Mouse (Mus musculus) midbrain, postnatal 0 days (tissue): Measurements from ENCODE around the gene Gm10134. TPM values are rescaled to one million over a fixed set of nuclear protein-coding genes. Genes with fewer than 3 reads are reported as not detected.

Experiments
- ATAC-seq: fragments of 200-750 bp; cut with Nextera tagmentation; 2 replicates; pipeline ENCODE4 v1.8.0; 2017; ENCODE audit warnings: moderate number of reproducible peaks, mild to moderate bottlenecking, moderate TSS enrichment, moderate library complexity; ENCODE audit not compliant: low FRiP score
- DNase-seq: peaks from one replicate; pipeline ENCODE4 v3.0.0-alpha.2; 2015; ENCODE audit warnings: low spot score
- H3K27ac ChIP-seq: fragments of 300-500 bp; sonication (generic); 2 replicates; pipeline ENCODE4 v1.5.1; 2014; ENCODE audit warnings: low read depth, mild to moderate bottlenecking, low read length, mixed read lengths
- H3K27me3 ChIP-seq: fragments of 300-500 bp; sonication (generic); 2 replicates; pipeline ENCODE4 v1.6.1; 2014; ENCODE audit warnings: low read length, control low read depth, mixed read lengths; ENCODE audit not compliant: insufficient read depth
- H3K36me3 ChIP-seq: fragments of 300-500 bp; sonication (generic); 2 replicates; pipeline ENCODE4 v1.6.1; 2014; ENCODE audit warnings: low read length, control low read depth, mixed read lengths; ENCODE audit not compliant: insufficient read depth
- H3K4me1 ChIP-seq: fragments of 300-500 bp; sonication (generic); 2 replicates; pipeline ENCODE4 v1.6.1; 2014; ENCODE audit warnings: mild to moderate bottlenecking, control low read depth, antibody characterized with exemption, low read length, mixed read lengths; ENCODE audit not compliant: insufficient read depth
- H3K4me2 ChIP-seq: fragments of 300-500 bp; sonication (generic); 2 replicates; pipeline ENCODE4 v1.6.1; 2014; ENCODE audit warnings: low read depth, mild to moderate bottlenecking, low read length, mixed read lengths; ENCODE audit not compliant: poor library complexity, severe bottlenecking
- H3K4me3 ChIP-seq: fragments of 300-500 bp; sonication (generic); 2 replicates; pipeline ENCODE4 v1.5.1; 2014; ENCODE audit warnings: low read depth, mild to moderate bottlenecking, low read length, moderate library complexity
- H3K9ac ChIP-seq: fragments of 300-500 bp; sonication (generic); replicated peaks from 2 replicates; pipeline ENCODE4 v1.6.1; 2014; ENCODE audit warnings: mild to moderate bottlenecking, low read length, moderate library complexity, mixed read lengths; ENCODE audit not compliant: poor library complexity, severe bottlenecking
- H3K9me3 ChIP-seq: fragments of 300-500 bp; sonication (generic); 2 replicates; pipeline ENCODE4 v1.6.1; 2016; ENCODE audit warnings: low read length, control low read depth
- CTCF ChIP-seq: IDR thresholded peaks from 2 replicates; pipeline ENCODE4 v1.5.1; 2016; ENCODE audit warnings: antibody characterized with exemption, mild to moderate bottlenecking
- WGBS: fragments of 180-500 bp; shearing (Covaris S2); extraction: QIAGEN DNeasy Blood & Tissue Kit; methylation state at CpG from one replicate; pipeline ENCODE4 v1.1.7; 2014; 5-methylcytosine and 5-hydroxymethylcytosine counted together
- polyA plus RNA-seq: library from polyadenylated mRNA; unstranded; fragments of >200 nt; fragmentation: Nextera tagmentation; extraction: Ambion mirVana; gene quantifications from 2 replicates; pipeline ENCODE4 v1.2.1, GENCODE M21; 2015
- total RNA-seq: library from RNA; depleted of rRNA; stranded (reverse); fragments of >200 nt; gene quantifications from 2 replicates; pipeline ENCODE4 v1.2.3, GENCODE M21; 2014; rRNA removed

Gm10134 gene
- total and polyA plus RNA-seq, 2 experiments from 2014 or later = 3.6 TPM; not detected in 1

DNA sequence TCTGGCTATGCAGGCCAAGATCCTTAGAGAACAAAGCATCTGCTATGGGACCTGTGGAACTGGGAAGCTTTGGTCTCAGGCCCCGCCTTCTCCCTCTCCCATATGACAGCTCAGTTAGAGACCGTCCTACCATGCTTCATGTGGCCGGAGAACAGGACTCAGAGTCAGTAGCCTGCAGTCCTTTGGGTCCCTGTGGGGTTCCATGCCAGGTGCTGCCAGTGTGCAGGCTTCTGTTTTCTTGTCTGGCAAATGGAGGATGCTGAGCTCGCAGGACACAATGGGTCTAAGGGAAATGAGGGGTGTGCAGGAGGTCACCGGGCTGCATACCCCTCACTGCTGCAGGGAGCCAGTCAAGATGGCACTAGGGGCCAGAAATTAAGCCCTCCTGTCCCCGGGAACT lies 40.7 kb downstream of the Gm10134 start:
- Histone ChIP-seq H3K4me2 (no peak overlapping the region), H3K36me3 (peaks cover 88% of the 10 kb centered on the region), H3K4me3 (no peak overlapping the region), H3K27ac (no peak overlapping the region), H3K9me3 (no peaks in the 10 kb centered on the region), H3K9ac (no peak overlapping the region), H3K27me3 (no peaks in the 10 kb centered on the region), H3K4me1 (no peaks in the 10 kb centered on the region)
- no peak for TF ChIP-seq CTCF
- no peak for DNase-seq
- WGBS = 74% methylated on average over 6 of the region's 6 CpGs
- ATAC-seq = no peak

- Histone ChIP-seq H3K27ac (no peak overlapping the region), H3K36me3 (peaks cover 91% of the 10 kb centered on the region)
- WGBS = 59% methylated on average over 11 of the region's 11 CpGs
These were observed 41.6 kb downstream of the Gm10134 start for GRCm38 (mm10) chr2:28547237-28548172.

DNA sequence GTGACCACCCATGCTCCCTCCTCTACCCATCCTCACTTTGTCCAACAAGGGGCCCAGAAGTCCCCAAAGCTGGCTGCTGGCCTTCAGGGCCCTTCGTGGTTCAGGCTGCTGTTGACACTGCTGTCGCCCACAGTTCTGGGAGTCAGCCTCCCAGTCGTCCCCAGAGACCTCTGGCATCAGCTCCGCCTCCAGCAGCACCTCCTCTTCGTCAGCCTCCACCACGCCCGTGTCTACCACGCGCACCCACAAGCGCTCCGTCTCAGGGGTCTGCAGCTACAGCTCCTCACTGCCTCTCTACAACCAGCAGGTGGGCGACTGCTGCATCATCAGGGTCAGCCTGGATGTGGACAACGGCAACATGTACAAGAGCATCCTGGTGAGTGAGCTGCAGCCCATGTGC lies 43.3 kb downstream of the Gm10134 start:
- Histone ChIP-seq H3K27me3 (no peaks in the 10 kb centered on the region), H3K4me3 (no peak overlapping the region)
- no peak for TF ChIP-seq CTCF

More at GRCm38 (mm10) chr2:28547237-28548172, 41.6 kb downstream of the Gm10134 start:
- no peaks in the 10 kb centered on the region for H3K27me3 ChIP-seq
- no peak overlapping the region for H3K9ac ChIP-seq
- H3K4me3 ChIP-seq = no peak overlapping the region
- DNase-seq = peak; percentile 78
- ATAC-seq = no peak
- no peaks in the 10 kb centered on the region for H3K4me1 ChIP-seq
- TF ChIP-seq CTCF = peak; percentile 98
- H3K9me3 ChIP-seq = no peaks in the 10 kb centered on the region
- no peak overlapping the region for H3K4me2 ChIP-seq

DNA sequence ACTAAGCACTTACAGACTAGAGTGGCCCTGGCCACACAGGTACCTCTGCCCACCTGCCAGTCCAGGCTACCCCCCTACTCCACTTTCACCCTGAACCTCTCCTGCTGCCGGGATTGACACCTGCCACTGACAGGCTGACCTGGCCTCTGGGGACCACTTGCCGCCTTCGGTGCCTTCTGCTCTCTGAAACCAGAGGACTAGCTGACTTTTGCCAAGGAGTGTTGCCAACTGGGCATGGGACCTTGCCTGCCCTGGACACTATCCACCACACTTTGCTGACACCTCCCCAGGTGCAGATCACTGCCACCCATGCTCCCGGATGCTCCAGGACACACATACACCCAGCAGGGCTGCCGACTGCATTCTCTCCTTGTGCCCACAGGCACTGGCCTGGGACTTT lies 46.4 kb downstream of the Gm10134 start:
- H3K27me3 ChIP-seq = no peaks in the 10 kb centered on the region
- no peak overlapping the region for H3K4me2 ChIP-seq
- DNase-seq (no peak), ATAC-seq (no peak)
- H3K9me3 ChIP-seq = no peaks in the 10 kb centered on the region
- WGBS = 97% methylated on average over 5 of the region's 5 CpGs
- peaks cover 62% of the 10 kb centered on the region for H3K36me3 ChIP-seq
- TF ChIP-seq CTCF = no peak
- no peaks in the 10 kb centered on the region for H3K4me1 ChIP-seq
- no peak overlapping the region for H3K4me3 ChIP-seq
- no peak overlapping the region for H3K27ac ChIP-seq
- H3K9ac ChIP-seq = no peak overlapping the region

More for the DNA sequence above, 43.3 kb downstream of the Gm10134 start:
- Histone ChIP-seq H3K9ac (no peak overlapping the region), H3K36me3 (peaks cover 87% of the 10 kb centered on the region), H3K27ac (no peak overlapping the region), H3K4me2 (no peak overlapping the region), H3K9me3 (no peaks in the 10 kb centered on the region), H3K4me1 (no peaks in the 10 kb centered on the region)
- no peak for ATAC-seq
- no peak for DNase-seq
- WGBS = 92% methylated on average over 13 of the region's 13 CpGs

Other genes starting within 250 kb of the Gm10134 start
- 54.5 and 84.3 TPM in 2 replicates for gene Ppp1r26, start 59.3 kb upstream of the Gm10134 start, total RNA-seq
- 14.2 and 17.5 TPM in 2 replicates for gene Ppp1r26, start 59.3 kb upstream of the Gm10134 start, polyA plus RNA-seq
- gene 1700007K13Rik, start 39.8 kb upstream of the Gm10134 start, total RNA-seq = 3.4 and 6.2 TPM in 2 replicates
- gene 1700007K13Rik, start 39.8 kb upstream of the Gm10134 start, polyA plus RNA-seq = 5.4 and 5.8 TPM in 2 replicates
- 27.7 and 28.2 TPM in 2 replicates for gene Mrps2, start 38.0 kb upstream of the Gm10134 start, total RNA-seq
- gene Mrps2, start 38.0 kb upstream of the Gm10134 start, polyA plus RNA-seq = 38.3 and 42.3 TPM in 2 replicates
- 3.3 and 5.4 TPM in 2 replicates for gene Gbgt1, start 9.2 kb upstream of the Gm10134 start, total RNA-seq
- gene Gbgt1, start 9.2 kb upstream of the Gm10134 start, polyA plus RNA-seq = 0.75 and 0.81 TPM in 2 replicates
- 212 and 292 TPM in 2 replicates for gene Ralgds, start 7.0 kb downstream of the Gm10134 start, total RNA-seq
- 82.1 and 84.6 TPM in 2 replicates for gene Ralgds, start 7.0 kb downstream of the Gm10134 start, polyA plus RNA-seq
- gene Cel, start 57.3 kb downstream of the Gm10134 start, total RNA-seq = not detected in 2 replicates
- not detected in 2 replicates for gene Cel, start 57.3 kb downstream of the Gm10134 start, polyA plus RNA-seq
- 23.3 and 26.7 TPM in 2 replicates for gene Gtf3c5, start 77.7 kb downstream of the Gm10134 start, total RNA-seq
- 29.3 and 33.5 TPM in 2 replicates for gene Gtf3c5, start 77.7 kb downstream of the Gm10134 start, polyA plus RNA-seq
- gene Gfi1b, start 115.9 kb downstream of the Gm10134 start, total RNA-seq = not detected in 2 replicates
- gene Gfi1b, start 115.9 kb downstream of the Gm10134 start, polyA plus RNA-seq = not detected in 2 replicates
- gene Tsc1, start 135.1 kb downstream of the Gm10134 start, total RNA-seq = 41.3 and 42.9 TPM in 2 replicates
- gene Tsc1, start 135.1 kb downstream of the Gm10134 start, polyA plus RNA-seq = 19.5 and 22.9 TPM in 2 replicates
- not detected in 2 replicates for gene Spaca9, start 193.6 kb downstream of the Gm10134 start, total RNA-seq
- 2.5 and 2.7 TPM in 2 replicates for gene Spaca9, start 193.6 kb downstream of the Gm10134 start, polyA plus RNA-seq
- gene Ak8, start 194.1 kb downstream of the Gm10134 start, total RNA-seq = 2.3 and 2.8 TPM in 2 replicates
- 4.9 and 5.3 TPM in 2 replicates for gene Ak8, start 194.1 kb downstream of the Gm10134 start, polyA plus RNA-seq